Mouse (Mus musculus) liver, postnatal 0 days (tissue): ENCODE results near the gene Clip2. TPM values are rescaled to one million over a fixed set of nuclear protein-coding genes. Genes with fewer than 3 reads are reported as not detected.
A peak's percentile ranks its signal among the peaks of the same experiment; 100 is the strongest.

Source experiments
- ATAC-seq: fragments of 200-750 bp; cut with Nextera tagmentation; 2 replicates; pipeline ENCODE4 v1.8.0; 2017; ENCODE audit warnings: mild to moderate bottlenecking, moderate library complexity
- DNase-seq: peaks from one replicate; pipeline ENCODE4 v3.0.0-alpha.2; 2016
- H3K27ac ChIP-seq: fragments of 300-500 bp; sonication (generic); 2 replicates; pipeline ENCODE4 v1.5.1; 2014; ENCODE audit warnings: antibody characterized with exemption, moderate library complexity, mild to moderate bottlenecking, low read depth
- H3K27me3 ChIP-seq: fragments of 300-500 bp; sonication (generic); 2 replicates; pipeline ENCODE4 v1.6.1; 2014; ENCODE audit warnings: low read length, control low read depth, mixed read lengths; ENCODE audit not compliant: insufficient read depth
- H3K36me3 ChIP-seq: fragments of 300-500 bp; sonication (generic); replicated peaks from 2 replicates; pipeline ENCODE4 v1.6.1; 2014; ENCODE audit warnings: mild to moderate bottlenecking, control low read depth, low read length, moderate library complexity, mixed read lengths; ENCODE audit not compliant: insufficient read depth
- H3K4me1 ChIP-seq: fragments of 300-500 bp; sonication (generic); 2 replicates; pipeline ENCODE4 v1.6.1; 2014; ENCODE audit warnings: antibody characterized with exemption, mild to moderate bottlenecking, control low read depth; ENCODE audit not compliant: insufficient read depth
- H3K4me2 ChIP-seq: fragments of 300-500 bp; sonication (generic); 2 replicates; pipeline ENCODE4 v1.6.1; 2014; ENCODE audit warnings: low read depth, mild to moderate bottlenecking, low read length, moderate library complexity, mixed read lengths
- H3K4me3 ChIP-seq: fragments of 300-500 bp; sonication (generic); 2 replicates; pipeline ENCODE4 v1.5.1; 2014; ENCODE audit warnings: low read depth, low read length
- H3K9ac ChIP-seq: fragments of 300-500 bp; sonication (generic); replicated peaks from 2 replicates; pipeline ENCODE4 v1.6.1; 2014; ENCODE audit warnings: mild to moderate bottlenecking, moderate library complexity
- H3K9me3 ChIP-seq: fragments of 300-500 bp; sonication (generic); 2 replicates; pipeline ENCODE4 v1.6.1; 2016; ENCODE audit warnings: mild to moderate bottlenecking, control low read depth, low read length, mixed read lengths
- CTCF ChIP-seq: sonication (generic); IDR thresholded peaks from 2 replicates; pipeline ENCODE4 v1.5.1; 2016; ENCODE audit warnings: antibody characterized with exemption, low read depth
- EP300 ChIP-seq: IDR thresholded peaks from 2 replicates; pipeline ENCODE4 v1.6.1; 2016; ENCODE audit warnings: antibody characterized with exemption, low read depth, mild to moderate bottlenecking
- WGBS: fragments of 180-500 bp; shearing (Covaris S2); extraction: QIAGEN DNeasy Blood & Tissue Kit; methylation state at CpG from one replicate; pipeline ENCODE4 v1.1.7; 2014; ENCODE audit not compliant: insufficient replicate concordance; 5-methylcytosine and 5-hydroxymethylcytosine counted together
- polyA plus RNA-seq: library from polyadenylated mRNA; unstranded; fragments of >200 nt; fragmentation: Nextera tagmentation; extraction: Ambion mirVana; gene quantifications from 2 replicates; pipeline ENCODE4 v1.2.1, GENCODE M21; 2015

Gene Clip2
- polyA plus RNA-seq, 1 experiment from 2014 or later = 0.29 TPM

- H3K36me3 ChIP-seq = no peaks in the 10 kb centered on the region
- no peak overlapping the region for H3K9ac ChIP-seq
- DNase-seq = no peak
- no peaks in the 10 kb centered on the region for H3K27me3 ChIP-seq
- no peak overlapping the region for H3K4me3 ChIP-seq
- H3K4me2 ChIP-seq = no peak overlapping the region
- TF ChIP-seq CTCF (peak; percentile 35; the same call in 1 of the 2 replicates), EP300 (no peak)
- ATAC-seq = no peak
- H3K4me1 ChIP-seq = peaks cover 14% of the 10 kb centered on the region
- no peak overlapping the region for H3K27ac ChIP-seq
- no peaks in the 10 kb centered on the region for H3K9me3 ChIP-seq
- 78% methylated on average over 14 of the region's 14 CpGs for WGBS
Measured at GRCm38 (mm10) chr5:134576517-134577220, 24.4 kb upstream of the Clip2 start.

- no peak overlapping the region for H3K27ac ChIP-seq
- H3K4me2 ChIP-seq = no peak overlapping the region
- WGBS = 77% methylated on average over 5 of the region's 5 CpGs
- H3K27me3 ChIP-seq = no peaks in the 10 kb centered on the region
- ATAC-seq (no peak), DNase-seq (no peak)
- peaks cover 14% of the 10 kb centered on the region for H3K4me1 ChIP-seq
- no peaks in the 10 kb centered on the region for H3K36me3 ChIP-seq
- H3K4me3 ChIP-seq = no peak overlapping the region
- H3K9ac ChIP-seq = no peak overlapping the region
- TF ChIP-seq CTCF (no peak), EP300 (no peak)
- no peaks in the 10 kb centered on the region for H3K9me3 ChIP-seq
Measured at GRCm38 (mm10) chr5:134575833-134576232, 23.6 kb upstream of the Clip2 start.

GRCm38 (mm10) chr5:134572508-134573214 is 20.4 kb upstream of the Clip2 start:
- Histone ChIP-seq H3K27me3 (no peaks in the 10 kb centered on the region), H3K4me1 (peaks cover 14% of the 10 kb centered on the region), H3K27ac (peak overlapping the region; percentile 53), H3K4me2 (peak overlapping the region; percentile 92), H3K9me3 (no peaks in the 10 kb centered on the region), H3K9ac (peak overlapping the region; percentile 60; the same call in 1 of the 2 replicates), H3K4me3 (peak overlapping the region; percentile 49), H3K36me3 (no peaks in the 10 kb centered on the region)
- peak; percentile 12; the same call in 1 of the 2 replicates for ATAC-seq
- TF ChIP-seq EP300 (no peak), CTCF (no peak)
- DNase-seq = no peak
- WGBS = 18% methylated on average over 10 of the region's 10 CpGs

GRCm38 (mm10) chr5:134571730-134572507 is 19.7 kb upstream of the Clip2 start:
- WGBS = under 1% methylated on average over 23 of the region's 23 CpGs
- H3K4me1 ChIP-seq = peaks cover 14% of the 10 kb centered on the region
- peak overlapping the region; percentile 92 for H3K4me2 ChIP-seq
- no peaks in the 10 kb centered on the region for H3K36me3 ChIP-seq
- no peak for TF ChIP-seq CTCF
- no peak for TF ChIP-seq EP300
- peak overlapping the region; percentile 49 for H3K4me3 ChIP-seq
- H3K9ac ChIP-seq = peak overlapping the region; percentile 60
- DNase-seq (peak; percentile 45), ATAC-seq (peak; percentile 68)
- H3K27ac ChIP-seq = peak overlapping the region; percentile 53
- no peaks in the 10 kb centered on the region for H3K9me3 ChIP-seq
- no peaks in the 10 kb centered on the region for H3K27me3 ChIP-seq

GRCm38 (mm10) chr5:134568964-134569491 is 16.8 kb upstream of the Clip2 start:
- 0 out of 2 replicates have a peak, but pooled peaks have one; percentile 22 for ATAC-seq
- no peak for DNase-seq

GRCm38 (mm10) chr5:134568030-134568429 is 15.8 kb upstream of the Clip2 start:
- no peaks in the 10 kb centered on the region for H3K9me3 ChIP-seq
- no peak for ATAC-seq
- no peak for DNase-seq
- H3K9ac ChIP-seq = no peak overlapping the region; the same call in 1 of the 2 replicates
- H3K27ac ChIP-seq = no peak overlapping the region
- no peak for TF ChIP-seq CTCF
- no peak for TF ChIP-seq EP300
- H3K36me3 ChIP-seq = no peaks in the 10 kb centered on the region
- H3K4me3 ChIP-seq = no peak overlapping the region
- WGBS = 84% methylated on average over 3 of the region's 3 CpGs
- H3K27me3 ChIP-seq = no peaks in the 10 kb centered on the region
- no peak overlapping the region for H3K4me2 ChIP-seq
- H3K4me1 ChIP-seq = peaks cover 12% of the 10 kb centered on the region

More at GRCm38 (mm10) chr5:134568964-134569491, 16.8 kb upstream of the Clip2 start:
- H3K9me3 ChIP-seq = no peaks in the 10 kb centered on the region
- TF ChIP-seq CTCF (no peak), EP300 (no peak)
- H3K36me3 ChIP-seq = no peaks in the 10 kb centered on the region
- no peak overlapping the region for H3K9ac ChIP-seq
- WGBS = 50% methylated on average over 8 of the region's 8 CpGs
- H3K4me1 ChIP-seq = peaks cover 14% of the 10 kb centered on the region
- no peak overlapping the region for H3K27ac ChIP-seq
- no peaks in the 10 kb centered on the region for H3K27me3 ChIP-seq
- H3K4me2 ChIP-seq = no peak overlapping the region
- no peak overlapping the region for H3K4me3 ChIP-seq
